Mouse (Mus musculus): ENCODE measurements around the gene Cdk11b. TPM values are rescaled to one million over a fixed set of nuclear protein-coding genes. Genes with fewer than 3 reads are reported as not detected.

Cdk11b gene
- polyA plus RNA-seq, 1 experiment from 2014 or later, result 74.7 TPM

- no peaks in the 10 kb centered on the region for H3K9me3 ChIP-seq (ENCODE audit: control insufficient read depth, low read length)
- H3K27ac ChIP-seq (ENCODE audit: low read depth, low read length), result no peak overlapping the region
- H3K4me1 ChIP-seq (ENCODE audit: control insufficient read depth, insufficient read depth, low read length), result peaks cover 19% of the 10 kb centered on the region; the same call in 1 of the 2 replicates
- peak overlapping the region; percentile 31 for H3K4me3 ChIP-seq (ENCODE audit: low read depth, low read length)
- H3K4me2 ChIP-seq (ENCODE audit: low read depth), result peak overlapping the region; percentile 59
- DNase-seq (ENCODE audit: low spot score), result peak; percentile 59
- peaks cover 53% of the 10 kb centered on the region for H3K27me3 ChIP-seq (ENCODE audit: control insufficient read depth, insufficient read depth, low read length)
- peak overlapping the region; percentile 49 for H3K9ac ChIP-seq (ENCODE audit: low read length)
- ATAC-seq (ENCODE audit: insufficient read depth, low FRiP score, low TSS enrichment), result no peak; the same call in 1 of the 2 replicates
- WGBS, result 2% methylated on average over 31 of the region's 31 CpGs
- peaks cover 15% of the 10 kb centered on the region for H3K36me3 ChIP-seq (ENCODE audit: control insufficient read depth, insufficient read depth, low read length)
Observed at GRCm38 (mm10) chr4:155653451-155654182, 29.0 kb downstream of the Cdk11b start.

GRCm38 (mm10) chr4:155654183-155654455, 29.5 kb downstream of the Cdk11b start:
- no peak overlapping the region for H3K9ac ChIP-seq (ENCODE audit: low read length)

GRCm38 (mm10) chr4:155654456-155655298, 30.0 kb downstream of the Cdk11b start:
- Histone ChIP-seq H3K4me1 (ENCODE audit: control insufficient read depth, insufficient read depth, low read length) (peaks cover 19% of the 10 kb centered on the region; the same call in 1 of the 2 replicates), H3K27me3 (ENCODE audit: control insufficient read depth, insufficient read depth, low read length) (peaks cover 53% of the 10 kb centered on the region), H3K27ac (ENCODE audit: low read depth, low read length) (no peak overlapping the region), H3K9ac (ENCODE audit: low read length) (peak overlapping the region; percentile 14), H3K9me3 (ENCODE audit: control insufficient read depth, low read length) (no peaks in the 10 kb centered on the region), H3K4me2 (ENCODE audit: low read depth) (peak overlapping the region; percentile 32), H3K4me3 (ENCODE audit: low read depth, low read length) (peak overlapping the region; percentile 24), H3K36me3 (ENCODE audit: control insufficient read depth, insufficient read depth, low read length) (peaks cover 8% of the 10 kb centered on the region)
- DNase-seq (ENCODE audit: low spot score), result peak; percentile 54
- no peak for ATAC-seq (ENCODE audit: insufficient read depth, low FRiP score, low TSS enrichment)
- 2% methylated on average over 52 of the region's 52 CpGs for WGBS

More at GRCm38 (mm10) chr4:155654183-155654455, 29.5 kb downstream of the Cdk11b start:
- Histone ChIP-seq H3K27me3 (ENCODE audit: control insufficient read depth, insufficient read depth, low read length) (peaks cover 53% of the 10 kb centered on the region), H3K36me3 (ENCODE audit: control insufficient read depth, insufficient read depth, low read length) (peaks cover 12% of the 10 kb centered on the region), H3K4me2 (ENCODE audit: low read depth) (peak overlapping the region; percentile 32; the same call in 1 of the 2 replicates), H3K27ac (ENCODE audit: low read depth, low read length) (no peak overlapping the region), H3K4me1 (ENCODE audit: control insufficient read depth, insufficient read depth, low read length) (peaks cover 19% of the 10 kb centered on the region; the same call in 1 of the 2 replicates), H3K9me3 (ENCODE audit: control insufficient read depth, low read length) (no peaks in the 10 kb centered on the region), H3K4me3 (ENCODE audit: low read depth, low read length) (peak overlapping the region; percentile 24)
- ATAC-seq (ENCODE audit: insufficient read depth, low FRiP score, low TSS enrichment), result no peak
- 2% methylated on average over 6 of the region's 6 CpGs for WGBS
- no peak for DNase-seq (ENCODE audit: low spot score)

- Histone ChIP-seq H3K27me3 (ENCODE audit: control insufficient read depth, insufficient read depth, low read length) (peaks cover 51% of the 10 kb centered on the region), H3K4me1 (ENCODE audit: control insufficient read depth, insufficient read depth, low read length) (peaks cover 19% of the 10 kb centered on the region; the same call in 1 of the 2 replicates), H3K4me3 (ENCODE audit: low read depth, low read length) (no peak overlapping the region), H3K36me3 (ENCODE audit: control insufficient read depth, insufficient read depth, low read length) (no peaks in the 10 kb centered on the region; the same call in none of the 2 replicates), H3K27ac (ENCODE audit: low read depth, low read length) (no peak overlapping the region), H3K9me3 (ENCODE audit: control insufficient read depth, low read length) (no peaks in the 10 kb centered on the region), H3K9ac (ENCODE audit: low read length) (no peak overlapping the region), H3K4me2 (ENCODE audit: low read depth) (no peak overlapping the region)
- WGBS, result 87% methylated on average over 13 of the region's 13 CpGs
- ATAC-seq (ENCODE audit: insufficient read depth, low FRiP score, low TSS enrichment), result no peak
- no peak for DNase-seq (ENCODE audit: low spot score)
Observed at GRCm38 (mm10) chr4:155656214-155656751, 31.6 kb downstream of the Cdk11b start.

GRCm38 (mm10) chr4:155658961-155659360, 34.3 kb downstream of the Cdk11b start:
- no peak overlapping the region for H3K4me3 ChIP-seq (ENCODE audit: low read depth, low read length)
- DNase-seq (ENCODE audit: low spot score), result no peak
- ATAC-seq (ENCODE audit: insufficient read depth, low FRiP score, low TSS enrichment), result no peak
- H3K4me2 ChIP-seq (ENCODE audit: low read depth), result no peak overlapping the region
- H3K9me3 ChIP-seq (ENCODE audit: control insufficient read depth, low read length), result no peaks in the 10 kb centered on the region
- no peaks in the 10 kb centered on the region; the same call in none of the 2 replicates for H3K36me3 ChIP-seq (ENCODE audit: control insufficient read depth, insufficient read depth, low read length)
- no peak overlapping the region for H3K9ac ChIP-seq (ENCODE audit: low read length)
- H3K4me1 ChIP-seq (ENCODE audit: control insufficient read depth, insufficient read depth, low read length), result peaks cover 8% of the 10 kb centered on the region; the same call in 1 of the 2 replicates
- H3K27me3 ChIP-seq (ENCODE audit: control insufficient read depth, insufficient read depth, low read length), result peaks cover 25% of the 10 kb centered on the region
- WGBS, result 92% methylated on average over 10 of the region's 10 CpGs
- no peak overlapping the region for H3K27ac ChIP-seq (ENCODE audit: low read depth, low read length)

GRCm38 (mm10) chr4:155660641-155661040, 36.0 kb downstream of the Cdk11b start:
- H3K4me3 ChIP-seq (ENCODE audit: low read depth, low read length), result no peak overlapping the region
- H3K27me3 ChIP-seq (ENCODE audit: control insufficient read depth, insufficient read depth, low read length), result peaks cover 8% of the 10 kb centered on the region
- no peak overlapping the region for H3K27ac ChIP-seq (ENCODE audit: low read depth, low read length)
- no peaks in the 10 kb centered on the region for H3K9me3 ChIP-seq (ENCODE audit: control insufficient read depth, low read length)
- DNase-seq (ENCODE audit: low spot score) (no peak), ATAC-seq (ENCODE audit: insufficient read depth, low FRiP score, low TSS enrichment) (no peak)
- no peaks in the 10 kb centered on the region; the same call in none of the 2 replicates for H3K36me3 ChIP-seq (ENCODE audit: control insufficient read depth, insufficient read depth, low read length)
- no peak overlapping the region for H3K4me2 ChIP-seq (ENCODE audit: low read depth)
- H3K4me1 ChIP-seq (ENCODE audit: control insufficient read depth, insufficient read depth, low read length), result no peaks in the 10 kb centered on the region
- H3K9ac ChIP-seq (ENCODE audit: low read length), result no peak overlapping the region
- WGBS, result 93% methylated on average over 12 of the region's 12 CpGs

- Histone ChIP-seq H3K4me3 (ENCODE audit: low read depth, low read length) (no peak overlapping the region), H3K27ac (ENCODE audit: low read depth, low read length) (no peak overlapping the region), H3K4me1 (ENCODE audit: control insufficient read depth, insufficient read depth, low read length) (peaks cover 6% of the 10 kb centered on the region), H3K27me3 (ENCODE audit: control insufficient read depth, insufficient read depth, low read length) (no peaks in the 10 kb centered on the region), H3K4me2 (ENCODE audit: low read depth) (no peak overlapping the region), H3K36me3 (ENCODE audit: control insufficient read depth, insufficient read depth, low read length) (no peaks in the 10 kb centered on the region), H3K9me3 (ENCODE audit: control insufficient read depth, low read length) (no peaks in the 10 kb centered on the region), H3K9ac (ENCODE audit: low read length) (no peak overlapping the region)
- DNase-seq (ENCODE audit: low spot score) (no peak), ATAC-seq (ENCODE audit: insufficient read depth, low FRiP score, low TSS enrichment) (no peak)
Observed at GRCm38 (mm10) chr4:155666903-155667302, 42.2 kb downstream of the Cdk11b start.

GRCm38 (mm10) chr4:155668689-155669597, 44.3 kb downstream of the Cdk11b start, which contains the start of gene Mib2:
Gene Mib2, minus strand, starts transcription at chr4:155669198.
- WGBS, result under 1% methylated on average over 73 of the region's 73 CpGs
- Histone ChIP-seq H3K4me1 (ENCODE audit: control insufficient read depth, insufficient read depth, low read length) (peaks cover 6% of the 10 kb centered on the region), H3K4me3 (ENCODE audit: low read depth, low read length) (peak within 1 kb of the TSS; percentile 54), H3K27ac (ENCODE audit: low read depth, low read length) (no peak within 1 kb of the TSS), H3K27me3 (ENCODE audit: control insufficient read depth, insufficient read depth, low read length) (no peaks in the 10 kb centered on the region), H3K9ac (ENCODE audit: low read length) (peak within 1 kb of the TSS; percentile 61), H3K36me3 (ENCODE audit: control insufficient read depth, insufficient read depth, low read length) (no peaks in the 10 kb centered on the region), H3K4me2 (ENCODE audit: low read depth) (peak within 1 kb of the TSS; percentile 90), H3K9me3 (ENCODE audit: control insufficient read depth, low read length) (no peaks in the 10 kb centered on the region)
- ATAC-seq (ENCODE audit: insufficient read depth, low FRiP score, low TSS enrichment), result peak; percentile 98
- peak; percentile 98 for DNase-seq (ENCODE audit: low spot score)
